Mouse (Mus musculus) stomach, embryonic 16.5 days (tissue): Measurements from ENCODE around the gene Gstt2. TPM values are rescaled to one million over a fixed set of nuclear protein-coding genes. Genes with fewer than 3 reads are reported as not detected.

Experiments
- ATAC-seq: fragments of 200-750 bp; cut with Nextera tagmentation; 2 replicates; pipeline ENCODE4 v1.8.0; 2017; ENCODE audit warnings: moderate number of reproducible peaks, moderate TSS enrichment; ENCODE audit not compliant: insufficient read depth, low FRiP score
- H3K27ac ChIP-seq: fragments of 300-500 bp; sonication (generic); 2 replicates; pipeline ENCODE4 v1.5.1; 2014; ENCODE audit warnings: low read length
- H3K27me3 ChIP-seq: fragments of 300-500 bp; sonication (generic); 2 replicates; pipeline ENCODE4 v1.6.1; 2014; ENCODE audit warnings: low read length, control low read depth, mixed read lengths; ENCODE audit not compliant: control insufficient read depth, insufficient read depth
- H3K36me3 ChIP-seq: fragments of 300-500 bp; sonication (generic); 2 replicates; pipeline ENCODE4 v1.6.1; 2014; ENCODE audit warnings: low read length; ENCODE audit not compliant: control insufficient read depth, insufficient read depth
- H3K4me1 ChIP-seq: fragments of 300-500 bp; sonication (generic); 2 replicates; pipeline ENCODE4 v1.6.1; 2014; ENCODE audit warnings: low read length, control low read depth, mixed read lengths; ENCODE audit not compliant: control insufficient read depth, insufficient read depth
- H3K4me2 ChIP-seq: fragments of 300-500 bp; sonication (generic); 2 replicates; pipeline ENCODE4 v1.6.1; 2014; ENCODE audit warnings: low read depth, low read length, mixed read lengths
- H3K4me3 ChIP-seq: fragments of 300-500 bp; sonication (generic); replicated peaks from 2 replicates; pipeline ENCODE4 v1.5.1; 2014; ENCODE audit warnings: mild to moderate bottlenecking, low read length
- H3K9ac ChIP-seq: fragments of 300-500 bp; sonication (generic); 2 replicates; pipeline ENCODE4 v1.6.1; 2014; ENCODE audit warnings: low read length
- H3K9me3 ChIP-seq: fragments of 300-500 bp; sonication (generic); replicated peaks from 2 replicates; pipeline ENCODE4 v1.6.1; 2016; ENCODE audit warnings: low read length, control low read depth; ENCODE audit not compliant: control insufficient read depth
- WGBS: fragments of 180-500 bp; shearing (Covaris S2); extraction: QIAGEN DNeasy Blood & Tissue Kit; methylation state at CpG from one replicate; pipeline ENCODE4 v1.1.7; 2014; 5-methylcytosine and 5-hydroxymethylcytosine counted together
- polyA plus RNA-seq: library from polyadenylated mRNA; unstranded; fragments of >200 nt; fragmentation: Nextera tagmentation; extraction: Ambion mirVana; gene quantifications from 2 replicates; pipeline ENCODE4 v1.2.1, GENCODE M21; 2015

Gene Gstt2
- polyA plus RNA-seq, 1 experiment from 2014 or later, result 64.8 TPM

DNA sequence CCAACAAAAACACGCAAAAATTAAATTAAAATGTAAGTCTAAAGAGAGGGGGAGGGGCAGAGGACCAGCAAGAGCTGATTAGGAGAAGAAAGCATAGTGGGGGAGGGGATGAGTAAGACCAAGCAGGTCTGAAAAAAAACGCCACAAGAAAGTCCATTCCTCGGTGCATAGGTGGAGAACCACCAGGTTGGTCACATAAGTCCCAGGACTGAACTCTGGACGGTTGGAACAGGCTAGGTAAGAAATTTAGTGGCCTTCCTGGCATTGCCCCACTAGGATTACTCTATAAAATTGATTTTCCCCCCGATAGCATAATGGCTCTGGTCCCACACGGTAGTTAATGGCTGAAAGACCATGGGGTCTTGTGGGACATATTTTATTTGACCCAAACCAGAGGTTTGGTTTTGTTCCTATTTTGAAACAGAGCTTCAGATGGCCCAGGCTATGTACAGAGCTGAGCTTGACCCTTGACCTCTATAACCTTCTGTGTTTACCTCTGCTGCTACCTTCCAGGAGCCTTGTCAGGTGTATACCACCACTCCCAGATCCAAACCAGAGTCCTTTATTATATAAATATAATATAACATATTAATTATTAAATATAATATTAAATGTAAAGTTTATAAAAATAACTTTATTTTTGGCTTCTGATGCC lies 48.0 kb downstream of the Gstt2 start:
- 76% methylated on average over 6 of the region's 6 CpGs for WGBS
- H3K4me2 ChIP-seq, result no peak overlapping the region

DNA sequence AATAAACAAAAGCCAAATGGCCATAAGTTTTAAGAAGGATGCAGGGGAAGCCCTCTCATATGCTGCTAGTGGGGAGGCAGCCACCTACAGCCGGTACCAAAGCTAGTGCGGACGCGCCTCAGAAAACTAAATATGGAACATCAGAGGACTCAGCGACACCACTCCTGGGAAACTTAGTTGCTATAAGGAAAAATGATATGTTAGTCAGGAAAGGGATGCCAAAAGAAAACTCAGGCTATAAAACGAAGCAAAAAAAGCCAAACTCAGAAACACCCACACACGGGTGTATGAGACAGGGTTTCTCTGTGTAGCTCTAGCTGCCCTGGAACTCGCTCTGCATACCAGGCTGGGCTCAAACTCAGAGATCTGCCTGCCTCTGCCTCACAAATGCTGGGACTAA lies 48.9 kb downstream of the Gstt2 start:
- Histone ChIP-seq H3K27me3 (no peaks in the 10 kb centered on the region; the same call in 1 of the 2 replicates), H3K4me3 (no peak overlapping the region), H3K4me2 (no peak overlapping the region), H3K9ac (no peak overlapping the region), H3K27ac (no peak overlapping the region), H3K4me1 (no peaks in the 10 kb centered on the region), H3K9me3 (no peaks in the 10 kb centered on the region), H3K36me3 (no peaks in the 10 kb centered on the region)
- 92% methylated on average over 8 of the region's 8 CpGs for WGBS
- ATAC-seq, result no peak

More for the DNA sequence above, 48.0 kb downstream of the Gstt2 start:
- no peaks in the 10 kb centered on the region for H3K36me3 ChIP-seq
- H3K4me1 ChIP-seq, result peaks cover under 1% of the 10 kb centered on the region; the same call in 1 of the 2 replicates
- no peak for ATAC-seq
- no peak overlapping the region for H3K9ac ChIP-seq
- no peaks in the 10 kb centered on the region for H3K9me3 ChIP-seq
- no peak overlapping the region for H3K27ac ChIP-seq
- no peak overlapping the region for H3K4me3 ChIP-seq
- no peaks in the 10 kb centered on the region for H3K27me3 ChIP-seq

DNA sequence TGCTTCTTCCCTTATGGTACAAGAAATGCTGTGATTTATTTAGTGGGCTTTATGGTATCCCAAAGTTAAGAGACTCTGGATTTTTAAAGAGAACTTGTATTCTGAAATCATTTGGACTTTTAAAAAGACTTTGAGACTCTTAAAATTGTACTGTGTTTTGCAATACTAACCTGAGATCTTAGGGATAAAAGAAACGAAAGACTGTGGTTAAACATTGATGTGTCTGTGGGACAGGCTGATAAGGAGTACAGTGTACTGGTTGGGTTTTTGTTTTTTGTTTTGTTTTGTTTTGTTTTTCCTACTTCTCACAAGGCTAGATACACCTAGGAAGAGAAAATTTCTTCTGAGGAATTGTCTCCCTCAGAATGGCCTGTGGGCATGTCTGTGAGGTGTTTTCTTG lies 51.8 kb downstream of the Gstt2 start:
- H3K4me2 ChIP-seq, result no peak overlapping the region
- H3K36me3 ChIP-seq, result no peaks in the 10 kb centered on the region
- no peaks in the 10 kb centered on the region for H3K9me3 ChIP-seq
- 58% methylated on average over 1 of the region's 1 CpGs for WGBS
- no peak overlapping the region for H3K9ac ChIP-seq
- no peak overlapping the region for H3K4me3 ChIP-seq
- no peak for ATAC-seq
- no peaks in the 10 kb centered on the region for H3K4me1 ChIP-seq
- no peak overlapping the region for H3K27ac ChIP-seq
- no peaks in the 10 kb centered on the region; the same call in 1 of the 2 replicates for H3K27me3 ChIP-seq

Other genes starting within 250 kb of the Gstt2 start
- gene Ggt5, start 248.1 kb downstream of the Gstt2 start, polyA plus RNA-seq, result 4.3 and 6.5 TPM in 2 replicates
- 16.1 and 18.6 TPM in 2 replicates for gene Susd2, start 193.4 kb downstream of the Gstt2 start, polyA plus RNA-seq
- gene Cabin1, start 73.1 kb downstream of the Gstt2 start, polyA plus RNA-seq, result 29.3 and 34.0 TPM in 2 replicates
- gene Ddt, start 64.0 kb downstream of the Gstt2 start, polyA plus RNA-seq, result 57.1 and 72.9 TPM in 2 replicates
- not detected in 2 replicates for gene Gm20441, start 56.5 kb downstream of the Gstt2 start, polyA plus RNA-seq
- 50.2 and 55.5 TPM in 2 replicates for gene Gstt3, start 56.0 kb downstream of the Gstt2 start, polyA plus RNA-seq
- gene Gstt1, start 38.8 kb downstream of the Gstt2 start, polyA plus RNA-seq, result 20.6 and 20.8 TPM in 2 replicates
- not detected in 2 replicates for gene Gstt4, start 14.9 kb downstream of the Gstt2 start, polyA plus RNA-seq
- 1,459 and 1,538 TPM in 2 replicates for gene Mif, start 22.8 kb upstream of the Gstt2 start, polyA plus RNA-seq
- gene Derl3, start 56.0 kb upstream of the Gstt2 start, polyA plus RNA-seq, result 9.6 and 11.9 TPM in 2 replicates
- 159 and 162 TPM in 2 replicates for gene Smarcb1, start 84.2 kb upstream of the Gstt2 start, polyA plus RNA-seq
- 83.6 and 97.1 TPM in 2 replicates for gene Chchd10, start 95.7 kb upstream of the Gstt2 start, polyA plus RNA-seq
- 33.8 and 39.1 TPM in 2 replicates for gene Mmp11, start 99.1 kb upstream of the Gstt2 start, polyA plus RNA-seq
- 0.75 and 1.0 TPM in 2 replicates for gene Gm867, start 103.2 kb upstream of the Gstt2 start, polyA plus RNA-seq
- gene Vpreb3, start 105.6 kb upstream of the Gstt2 start, polyA plus RNA-seq, result 1.9 and 2.1 TPM in 2 replicates
- gene Gm5134, start 117.1 kb upstream of the Gstt2 start, polyA plus RNA-seq, result not detected in 2 replicates
- 15.7 and 15.9 TPM in 2 replicates for gene Zfp280b, start 195.2 kb upstream of the Gstt2 start, polyA plus RNA-seq